Mouse (Mus musculus) testis, postnatal 10 days (tissue): ENCODE results near the gene Celf1.
"Not testable (repeated sequence)": the region's sequence is repeated elsewhere in the genome, so short reads cannot be mapped to it uniquely, and the experiment has no call there.

Experiments used
- DNase-seq: peaks from one replicate; pipeline ENCODE4 v3.0.0; 2021; ENCODE audit warnings: low spot score

Celf1 gene

DNA sequence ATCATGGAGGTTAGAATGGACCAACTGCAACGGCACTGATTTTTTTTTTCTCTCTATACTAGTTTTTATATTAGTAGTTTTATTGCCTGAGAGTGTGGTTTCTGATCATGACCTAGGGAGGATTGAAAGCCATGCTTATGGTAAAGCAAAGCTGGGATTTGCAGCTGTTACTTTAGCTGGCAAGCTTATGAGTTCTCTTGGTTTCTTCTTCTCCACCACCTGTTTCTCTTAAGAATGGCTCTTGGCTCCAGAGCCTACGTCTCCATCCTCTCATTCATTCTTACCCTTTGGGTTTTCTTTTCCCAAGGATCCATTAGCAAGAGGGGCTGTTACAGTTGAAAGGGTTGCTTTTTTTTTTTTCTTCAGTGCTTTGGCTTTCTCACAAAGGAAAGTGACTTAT lies 1.6 kb downstream of the Celf1 start:
- DNase-seq, result no peak

DNA sequence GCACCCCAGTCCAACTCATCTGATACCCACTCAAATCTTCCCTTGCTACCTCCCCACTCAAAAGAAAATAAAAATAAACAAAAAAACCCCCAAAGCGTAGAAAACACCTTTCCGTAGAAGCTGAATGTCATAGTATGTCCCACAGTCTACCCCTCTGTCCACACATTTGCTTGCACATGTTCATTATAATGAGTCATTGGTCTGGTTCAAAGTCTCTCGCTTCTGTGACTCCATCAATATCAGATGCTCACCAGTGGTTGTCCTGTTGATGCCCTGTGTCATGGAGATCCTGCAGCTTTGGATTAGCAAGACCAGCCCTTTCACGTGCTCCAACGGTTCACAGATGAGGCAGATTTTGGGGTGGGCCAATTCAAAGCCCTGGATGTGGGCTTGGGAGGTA lies 10.0 kb downstream of the Celf1 start:
- DNase-seq, result no peak

DNA sequence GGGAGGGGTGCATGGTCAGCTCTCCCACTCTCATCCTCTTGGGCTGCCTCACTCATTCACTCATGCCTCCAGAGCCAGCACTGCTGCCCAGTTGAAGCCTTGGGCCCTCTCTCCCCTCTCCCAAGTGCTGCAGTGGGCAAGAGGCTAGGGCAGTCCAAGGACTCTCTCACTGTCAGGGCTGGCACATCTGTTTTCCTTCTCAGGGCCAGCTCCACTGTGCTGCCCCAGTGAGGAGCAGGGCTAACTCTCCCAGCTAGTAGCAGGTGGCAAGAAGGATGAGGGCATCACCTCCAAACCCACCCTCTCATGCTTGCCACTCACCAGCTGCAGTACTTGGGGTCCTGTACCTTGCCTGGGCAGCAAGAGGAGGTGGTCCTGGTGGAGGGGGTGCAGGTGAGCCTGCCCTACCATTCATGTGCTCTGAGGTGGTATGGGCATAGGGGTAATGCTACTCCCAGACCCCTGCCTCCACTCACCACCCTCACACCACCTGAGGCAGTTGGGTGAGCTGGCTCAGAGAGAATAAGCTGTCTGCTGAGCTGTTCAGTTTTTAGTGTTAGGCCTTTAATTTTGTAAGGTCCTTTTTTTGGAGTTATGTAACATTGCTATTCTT lies 10.5 kb downstream of the Celf1 start:
- no peak for DNase-seq

DNA sequence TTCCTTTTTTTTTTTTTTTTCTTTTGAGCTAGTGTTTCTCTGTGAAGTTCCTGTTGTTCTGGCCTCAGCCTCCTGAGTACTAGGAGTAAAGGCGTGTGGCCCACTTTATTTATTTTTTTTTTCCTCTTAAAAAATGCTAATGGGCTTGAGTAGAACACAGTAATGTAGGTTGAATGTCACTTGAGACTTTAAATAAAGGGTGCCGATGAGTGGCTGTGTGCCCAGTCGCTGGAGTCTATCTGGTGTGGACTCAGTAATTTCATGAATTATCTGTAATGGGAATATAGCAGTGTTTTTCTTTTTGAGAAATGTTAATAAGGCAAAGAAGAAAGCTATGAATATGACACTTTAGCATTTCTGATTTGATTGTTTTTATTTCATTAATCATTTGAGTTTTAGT lies 13.3 kb downstream of the Celf1 start:
- no peak for DNase-seq

DNA sequence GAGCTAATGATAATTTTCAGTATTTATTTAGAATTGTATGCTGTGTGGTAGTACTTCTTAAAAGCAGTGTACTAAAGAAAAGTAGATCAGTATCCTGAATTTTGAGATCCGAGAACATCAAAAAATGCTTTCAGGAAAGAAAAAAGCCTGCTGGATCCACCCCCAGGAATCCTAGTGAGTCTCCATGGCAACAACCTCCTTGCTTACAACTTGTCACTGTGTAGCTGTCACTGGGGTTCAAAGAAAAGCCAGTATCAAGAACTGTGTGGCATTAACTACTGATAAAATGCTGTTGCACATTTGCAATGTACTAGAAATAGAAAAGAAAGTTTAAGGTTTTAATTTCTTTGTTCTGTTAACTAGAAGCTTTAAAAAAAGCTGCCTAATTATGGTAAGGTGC lies 15.9 kb downstream of the Celf1 start:
- no peak for DNase-seq

DNA sequence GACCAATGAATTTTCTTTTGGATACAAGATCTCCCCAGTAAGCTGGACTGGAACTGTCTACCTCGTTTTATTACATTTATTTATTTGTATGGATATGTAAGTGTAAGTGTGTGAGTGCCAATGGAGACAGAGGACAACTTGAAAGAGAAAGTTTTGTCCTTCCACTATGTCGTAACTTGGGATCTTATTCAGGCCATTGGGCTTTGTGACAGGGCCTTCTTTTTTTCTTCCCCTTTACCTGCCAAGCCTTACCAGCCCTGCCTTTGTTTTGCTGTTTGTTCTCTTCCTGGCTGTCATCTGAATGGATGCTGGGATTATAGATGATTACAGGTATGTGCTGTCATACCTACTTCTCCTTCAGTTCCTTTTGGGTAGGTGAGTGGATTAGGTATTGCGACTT lies 18.7 kb downstream of the Celf1 start:
- DNase-seq, result no peak

DNA sequence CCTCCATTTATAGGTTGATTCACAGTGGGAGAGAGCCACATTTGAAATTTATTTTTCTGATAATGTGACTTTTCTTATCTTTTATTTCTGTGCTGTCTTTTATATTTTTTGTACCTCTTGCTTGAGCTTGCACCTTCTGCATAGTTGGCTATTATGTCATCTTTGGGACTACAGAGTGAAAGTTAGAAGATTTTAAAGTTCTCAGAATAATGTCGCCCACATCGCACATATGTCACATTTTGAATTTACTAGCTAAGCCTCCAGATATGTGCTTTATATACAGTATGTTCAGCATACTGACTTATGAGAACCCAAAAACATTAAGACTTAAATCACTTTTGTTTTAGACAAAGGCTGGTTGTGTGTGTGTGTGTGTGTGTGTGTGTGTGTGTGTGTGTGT lies 19.8 kb downstream of the Celf1 start:
- no peak for DNase-seq

DNA sequence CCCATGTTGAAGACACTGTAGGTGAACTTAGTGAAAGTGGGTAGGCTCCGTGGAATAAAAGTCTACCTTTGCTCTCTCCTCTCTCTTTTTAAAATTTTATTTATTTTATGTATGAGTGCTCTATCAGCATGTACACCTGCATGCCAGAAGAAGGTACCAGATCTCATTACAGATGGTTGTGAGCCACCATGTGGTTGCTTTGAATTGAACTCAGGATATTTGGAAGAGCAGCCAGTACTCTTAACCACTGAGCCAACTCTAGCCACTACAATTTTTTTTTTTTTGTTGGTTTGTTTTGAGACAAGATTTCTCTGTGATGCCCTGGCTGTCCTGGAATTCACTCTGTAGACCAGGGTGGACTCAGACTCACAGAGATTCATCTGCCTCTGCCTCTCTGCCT lies 23.1 kb downstream of the Celf1 start:
- no peak for DNase-seq

DNA sequence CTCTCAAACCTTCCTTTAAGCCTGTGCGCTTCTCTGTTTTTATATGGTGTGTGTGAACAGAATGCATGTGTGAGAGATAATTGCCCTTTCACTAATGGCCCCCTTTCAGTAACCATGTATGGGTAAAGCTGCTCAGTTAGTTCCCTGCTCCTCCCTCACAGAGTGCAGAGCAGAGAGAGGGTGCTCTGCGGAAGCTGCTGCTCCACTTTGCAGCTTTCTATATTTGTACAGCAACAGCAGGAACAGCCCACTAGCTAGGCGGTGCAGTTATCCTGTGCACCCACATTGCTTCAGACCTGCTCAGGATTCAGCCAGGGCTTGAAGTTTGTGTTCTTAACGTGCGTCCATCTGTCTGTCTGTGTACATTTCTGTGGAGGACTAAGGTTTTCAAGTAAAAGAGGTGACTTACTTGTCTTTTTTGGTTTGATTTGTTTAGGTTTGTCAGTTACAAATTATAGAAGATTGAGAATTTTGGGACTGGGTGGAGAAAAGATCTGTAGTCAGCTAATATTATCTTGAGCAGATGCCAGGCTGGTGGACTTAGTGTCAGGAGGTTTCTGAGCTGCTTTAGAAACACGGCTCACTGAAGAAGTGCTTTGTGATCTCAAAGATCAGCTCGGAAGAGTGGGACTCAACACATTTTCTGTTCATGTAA lies 24.8 kb downstream of the Celf1 start:
- DNase-seq, result no peak

DNA sequence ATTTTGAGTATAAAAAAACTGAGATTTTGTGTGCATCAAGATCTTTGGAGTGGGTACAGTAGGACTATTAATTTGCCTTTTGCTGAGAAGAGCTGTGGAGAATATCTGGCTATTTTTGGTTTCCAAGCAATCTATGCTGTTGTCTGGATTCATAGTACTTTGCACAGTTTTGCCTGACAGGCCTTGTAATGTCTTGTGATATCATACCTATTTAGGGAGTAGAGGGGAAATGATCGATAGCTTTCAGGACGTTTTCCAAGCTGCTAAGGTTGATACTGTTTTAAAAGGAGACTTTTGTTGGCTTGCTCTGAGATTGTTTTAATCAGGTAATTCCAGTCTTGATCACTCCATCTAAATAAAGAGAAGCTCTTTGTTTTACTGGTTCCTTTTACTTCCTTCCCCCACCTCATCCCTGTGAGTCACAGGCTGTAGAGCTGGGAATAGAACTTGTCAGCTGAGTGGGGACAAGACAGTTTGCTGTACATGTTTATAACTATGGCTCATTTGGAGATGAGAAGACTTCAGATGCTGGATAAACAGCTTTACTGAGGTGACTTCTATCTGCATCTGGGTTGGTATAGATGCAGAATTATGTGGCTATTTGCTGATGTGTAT lies 25.4 kb downstream of the Celf1 start:
- DNase-seq, result no peak

DNA sequence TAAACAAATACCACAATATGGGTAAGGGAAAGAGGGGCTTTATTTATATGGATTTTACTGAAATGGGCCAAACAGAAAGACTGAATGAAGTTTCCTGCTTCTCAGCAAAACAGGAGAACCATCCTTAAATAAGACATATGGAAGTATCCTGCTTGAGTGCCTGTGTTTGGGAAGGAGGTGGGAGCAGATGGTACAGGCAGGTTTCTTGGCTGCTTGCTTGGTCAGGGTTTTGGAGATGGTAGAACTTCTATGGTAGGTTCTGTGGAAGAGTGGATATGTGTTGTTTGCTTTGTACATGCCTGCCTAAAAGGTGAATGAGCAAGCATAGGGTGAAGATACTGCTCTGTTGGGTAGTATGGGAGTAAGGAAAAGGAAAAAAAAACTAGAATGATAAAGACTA lies 30.4 kb downstream of the Celf1 start:
- no peak for DNase-seq

DNA sequence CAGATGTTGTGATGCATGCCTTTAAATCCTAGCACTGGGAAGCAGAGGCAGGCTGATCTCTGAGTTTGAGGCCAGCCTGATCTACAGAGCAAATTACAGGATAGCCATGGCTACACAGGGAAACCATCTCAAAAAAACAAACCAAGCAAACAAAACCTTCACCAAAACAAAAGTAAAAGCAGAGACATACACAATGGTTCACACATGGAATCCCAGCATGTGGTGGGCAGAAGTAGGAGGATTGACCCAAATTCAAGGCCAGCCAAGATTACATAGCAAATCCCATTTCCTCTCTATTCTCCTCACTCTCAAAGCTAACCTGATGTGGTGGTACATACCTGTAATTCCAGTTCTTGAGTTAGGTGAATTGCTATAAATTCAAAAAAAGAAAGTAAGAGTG lies 33.9 kb downstream of the Celf1 start:
- DNase-seq, result no peak

DNA sequence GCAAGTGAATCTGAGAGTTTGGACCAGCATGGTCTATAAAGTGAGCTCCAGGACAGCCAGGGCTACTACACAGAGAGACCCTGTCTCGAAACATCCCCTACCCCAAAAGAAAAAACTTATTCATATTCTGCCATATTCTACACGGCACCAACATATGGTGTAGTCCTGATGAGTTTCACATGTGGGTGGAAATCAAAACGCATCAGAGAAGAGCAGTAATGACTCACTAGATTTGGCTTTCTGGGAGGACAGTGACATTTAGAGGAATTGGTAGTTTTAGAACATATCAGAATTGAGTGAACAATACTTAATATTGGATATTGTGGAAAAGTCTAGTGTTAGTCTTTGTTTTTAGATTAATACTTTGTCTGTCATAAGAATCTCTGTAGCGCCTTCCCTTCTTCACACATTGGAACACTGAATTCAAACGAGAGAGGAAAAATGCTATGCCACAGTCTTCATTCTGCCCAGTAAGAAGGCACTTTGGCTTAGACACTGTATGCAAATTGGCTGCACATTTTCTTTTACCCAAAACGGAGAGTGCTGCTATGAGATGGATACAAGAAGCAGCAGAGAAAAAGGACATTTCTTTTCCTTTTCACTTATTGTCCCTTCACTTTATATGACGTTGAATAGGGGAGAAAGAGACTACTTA lies 35.1 kb downstream of the Celf1 start:
- no peak for DNase-seq

DNA sequence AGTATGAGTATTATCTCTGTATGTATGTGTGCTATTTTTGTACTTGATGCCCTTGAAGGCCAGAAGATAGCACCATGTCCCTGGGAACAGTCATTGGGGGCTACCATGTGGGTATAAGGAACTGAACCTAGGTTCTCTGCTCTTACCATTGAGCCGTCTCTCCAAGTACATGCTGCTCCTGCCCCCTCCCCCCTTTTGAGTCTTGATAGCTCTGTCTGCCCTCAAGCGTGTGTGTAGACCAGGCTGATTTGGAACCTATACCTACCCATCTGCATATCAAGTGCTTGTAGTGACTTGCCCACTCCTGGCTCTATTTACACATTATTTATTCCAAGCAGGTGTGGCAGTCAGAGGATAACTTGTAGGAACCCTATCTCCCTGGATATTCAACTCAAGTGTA lies 36.4 kb downstream of the Celf1 start:
- no peak for DNase-seq

DNA sequence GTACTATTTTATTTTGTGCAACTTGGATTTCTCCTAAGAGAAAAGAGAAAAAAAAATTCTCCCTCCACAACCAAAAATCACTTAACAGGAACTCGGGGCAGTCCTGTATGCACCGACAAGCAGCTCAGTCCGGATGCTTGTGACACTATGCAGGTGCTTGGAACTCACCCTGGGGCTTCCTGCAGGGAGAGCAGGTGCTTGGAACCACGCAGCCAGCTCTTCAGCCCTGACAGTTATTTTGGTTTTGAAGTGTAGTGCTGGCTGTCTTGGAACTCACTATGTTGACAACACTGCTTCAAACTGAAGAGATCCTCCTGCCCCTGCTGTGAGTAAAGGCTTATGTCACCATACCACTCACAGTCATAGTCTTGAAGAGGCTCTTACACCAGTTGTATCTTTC lies 37.1 kb downstream of the Celf1 start:
- DNase-seq, result no peak

DNA sequence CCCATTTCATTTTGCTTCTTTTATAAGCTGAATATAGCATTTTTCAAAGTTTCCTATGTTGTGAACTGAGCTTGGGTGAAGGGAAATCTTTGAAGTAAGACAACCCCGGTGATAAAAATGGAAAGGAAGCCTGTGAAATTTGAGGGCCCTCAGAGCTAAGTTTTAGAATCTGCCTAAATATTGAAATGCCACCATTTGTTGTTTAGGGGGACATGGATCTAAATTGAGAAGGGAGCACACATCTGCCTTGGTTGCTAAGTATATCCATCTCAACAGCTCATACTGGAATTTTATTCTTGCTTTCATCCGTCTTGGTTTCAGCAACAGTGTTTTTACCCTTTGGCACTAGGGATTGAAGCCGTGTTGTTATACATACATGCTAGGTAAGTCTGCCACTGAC lies 45.9 kb downstream of the Celf1 start:
- no peak for DNase-seq

DNA sequence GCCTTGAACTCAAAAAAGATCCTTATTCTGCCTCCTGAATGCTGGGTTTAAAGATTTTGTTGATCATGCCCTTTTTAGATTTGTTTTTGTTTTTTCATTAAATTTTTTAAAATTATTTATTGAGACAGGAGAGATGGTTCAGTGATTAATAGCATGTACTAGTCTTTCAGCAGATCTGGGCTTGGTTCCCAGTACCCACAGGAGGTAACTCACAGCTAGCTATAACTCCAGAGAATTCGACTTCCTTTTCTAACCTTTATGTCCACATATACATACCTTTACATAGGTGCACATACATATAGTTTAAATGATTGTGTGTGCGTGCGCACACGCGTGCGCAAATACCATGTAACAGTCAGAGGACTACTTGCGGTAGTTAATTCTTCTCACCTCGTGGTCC lies 68.4 kb downstream of the Celf1 start:
- DNase-seq, result no peak

DNA sequence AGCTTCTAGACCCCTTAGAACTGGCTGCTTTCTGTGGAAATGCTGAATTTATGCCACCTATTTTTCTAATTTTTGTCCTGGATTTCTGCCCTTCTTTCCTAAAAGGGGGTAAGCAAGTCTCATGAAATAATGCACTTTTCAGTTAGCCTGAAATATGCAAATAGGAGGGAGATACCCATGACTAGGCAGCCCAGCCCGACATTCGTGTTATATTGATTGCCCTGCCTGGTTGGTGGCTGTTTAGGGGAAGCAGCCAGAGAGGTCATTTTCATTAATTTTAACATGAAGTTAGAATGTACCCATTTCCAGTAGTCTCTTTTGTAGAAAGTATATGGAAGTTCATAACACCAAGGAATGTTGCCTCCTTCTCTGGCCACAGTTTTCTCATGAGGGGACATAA lies 73.7 kb downstream of the Celf1 start:
- DNase-seq, result no peak

DNA sequence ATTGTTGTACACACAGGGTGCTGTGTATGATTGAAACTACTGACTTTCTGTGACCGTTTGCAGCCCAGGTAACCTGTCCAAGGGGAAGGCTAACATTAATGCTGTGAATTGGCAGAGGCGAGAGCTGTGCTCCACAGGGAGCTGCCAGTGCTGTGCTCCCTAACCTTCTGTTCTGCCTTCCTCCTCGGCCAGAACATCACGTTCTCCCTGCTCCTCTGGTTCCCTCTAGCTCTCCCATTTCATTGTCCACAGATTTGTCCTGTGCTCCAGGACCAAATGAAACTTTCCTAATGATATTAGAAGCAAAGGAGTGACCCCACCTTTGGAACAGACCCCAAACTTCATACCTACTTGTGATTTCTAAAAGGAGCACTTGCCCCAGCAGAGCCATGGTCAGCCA lies 75.2 kb downstream of the Celf1 start:
- DNase-seq, result no peak

DNA sequence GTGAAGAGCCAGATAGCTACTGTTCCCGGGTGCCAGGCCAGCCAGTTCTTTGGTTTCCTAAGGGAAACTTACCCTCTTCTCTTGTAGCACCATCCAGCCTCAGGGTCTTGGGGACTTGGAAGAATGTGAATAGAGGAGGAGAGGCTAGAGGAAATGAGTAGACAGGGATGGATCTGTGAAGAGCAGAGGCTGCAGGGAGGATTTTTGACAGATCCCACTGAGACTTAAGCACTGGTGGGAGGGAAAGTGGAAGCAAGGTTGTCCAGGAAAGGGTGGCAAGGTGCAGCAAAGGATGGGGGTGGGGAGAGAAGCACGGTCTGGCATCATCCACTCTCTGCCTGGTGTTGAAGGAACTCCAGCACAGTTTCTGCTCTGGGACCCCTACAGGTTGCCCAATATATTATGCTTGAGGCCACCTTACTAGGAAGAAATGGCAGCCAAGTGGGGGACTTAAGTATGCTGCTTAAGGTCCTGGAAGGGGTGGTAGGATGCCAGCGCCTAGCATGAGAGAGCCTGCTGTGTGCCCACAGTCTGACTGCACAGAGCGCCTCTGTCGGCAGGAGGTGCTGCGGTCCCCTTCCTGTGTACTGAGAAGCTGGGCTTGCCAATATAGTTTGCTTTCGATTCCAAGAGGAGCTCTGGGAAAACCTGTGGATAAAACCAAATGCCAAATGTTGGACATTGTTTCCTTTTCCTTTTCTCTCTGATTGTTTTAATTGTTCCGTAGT lies 78.0 kb downstream of the Celf1 start:
- DNase-seq, result no peak

DNA sequence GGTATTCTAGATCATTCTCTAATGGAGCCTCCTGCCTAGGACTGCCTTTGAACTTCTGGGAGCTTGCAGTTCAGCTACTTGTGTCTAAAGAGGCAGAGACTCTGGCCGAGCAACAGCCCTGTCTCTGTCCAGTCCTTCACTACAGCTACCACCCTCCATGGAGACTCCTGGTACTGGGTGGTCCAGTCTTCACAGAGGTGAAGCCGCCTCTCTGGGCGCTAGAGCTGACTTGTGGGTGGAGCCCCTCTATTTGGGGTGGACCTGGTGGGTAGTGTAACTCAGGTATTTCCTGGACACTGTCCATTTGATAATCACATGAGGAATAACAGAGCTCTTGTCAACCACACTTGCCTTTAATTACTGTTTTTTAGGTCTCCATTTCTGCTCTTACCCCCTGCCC lies 79.7 kb downstream of the Celf1 start:
- DNase-seq, result no peak

DNA sequence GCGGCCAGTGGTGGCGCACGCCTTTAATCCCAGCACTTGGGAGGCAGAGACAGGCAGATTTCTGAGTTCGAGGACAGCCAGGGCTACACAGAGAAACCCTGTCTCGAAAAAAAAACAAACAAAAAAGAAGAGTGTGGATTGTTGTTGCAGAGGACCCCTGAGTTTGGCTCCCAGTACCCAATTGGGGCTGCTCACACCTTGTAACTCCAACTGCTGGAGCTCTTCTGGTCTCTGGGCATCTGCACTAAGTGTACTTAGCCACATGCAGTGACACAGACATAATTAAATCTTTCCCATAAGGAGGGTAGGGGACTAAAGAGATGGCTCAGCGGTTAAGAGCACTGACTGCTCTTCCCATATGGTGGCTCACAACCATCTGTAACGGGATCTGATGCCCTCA lies 82.1 kb downstream of the Celf1 start:
- DNase-seq, result not testable (repeated sequence)

DNA sequence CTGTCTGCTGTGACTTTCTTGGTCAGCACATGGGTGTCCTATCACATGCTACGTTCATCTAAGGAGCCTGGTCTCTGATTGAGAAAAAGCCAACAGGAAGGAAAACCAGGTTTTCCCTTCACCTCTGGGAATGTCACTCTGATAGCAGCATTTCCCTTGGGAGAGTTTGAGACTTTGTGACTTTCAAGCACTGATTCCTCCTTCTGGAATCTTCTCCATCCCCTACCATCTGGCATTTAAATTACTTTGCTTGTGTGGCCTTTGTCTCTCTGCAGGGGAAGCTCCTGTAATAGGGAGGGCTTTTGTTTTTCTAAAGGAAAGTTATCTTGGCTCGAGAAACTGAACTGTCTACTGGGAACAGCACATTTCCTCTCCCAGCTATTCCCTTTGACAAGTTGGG lies 82.9 kb downstream of the Celf1 start:
- DNase-seq, result no peak
